Mouse (Mus musculus): ENCODE measurements around the gene Wdr18.

DNA sequence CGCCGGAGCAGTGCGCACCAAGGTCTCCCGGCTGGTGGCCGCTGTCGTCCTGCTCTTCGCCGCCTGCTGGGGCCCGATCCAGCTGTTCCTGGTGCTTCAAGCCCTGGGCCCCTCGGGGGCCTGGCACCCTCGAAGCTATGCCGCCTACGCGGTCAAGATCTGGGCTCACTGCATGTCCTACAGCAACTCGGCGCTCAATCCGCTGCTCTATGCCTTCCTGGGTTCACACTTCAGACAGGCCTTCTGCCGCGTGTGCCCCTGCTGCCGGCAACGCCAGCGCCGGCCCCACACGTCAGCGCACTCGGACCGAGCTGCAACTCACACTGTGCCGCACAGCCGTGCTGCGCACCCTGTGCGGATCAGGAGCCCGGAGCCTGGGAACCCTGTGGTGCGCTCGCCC lies 38.4 kb upstream of the Wdr18 start:
- TF ChIP-seq CTCF (conservative IDR thresholded peaks at IDR 0.05; ENCODE audit: insufficient read depth, insufficient read length, low read depth, low read length) (no peak), POLR2A (IDR thresholded peaks at IDR 0.05; ENCODE audit: low read depth, low read length) (no peak)
